Mouse (Mus musculus) thymus, adult 2 months (tissue): ENCODE results near the gene Olfr259.

Experiments
- CTCF ChIP-seq: fragments of 200-500 bp; IDR thresholded peaks from 2 replicates; pipeline ENCODE4 v1.5.1; 2012; ENCODE audit warnings: mild to moderate bottlenecking, control low read depth, low read length, moderate library complexity, borderline replicate concordance; ENCODE audit not compliant: control insufficient read depth, poor library complexity, insufficient read depth; ENCODE audit errors: extremely low read depth
- POLR2A ChIP-seq: fragments of 200-500 bp; IDR thresholded peaks from 2 replicates; pipeline ENCODE4 v1.6.1; 2012; ENCODE audit warnings: mild to moderate bottlenecking, low read length, control low read depth, moderate library complexity; ENCODE audit not compliant: control insufficient read depth, poor library complexity, insufficient read depth; ENCODE audit errors: extremely low read depth

GRCm38 (mm10) chr2:87075717-87076116 is 38.6 kb downstream of the Olfr259 start, which contains the start of gene Olfr1107:
- TF ChIP-seq POLR2A (no peak), CTCF (no peak)
